Mouse (Mus musculus): ENCODE data around the gene Trak1. TPM values are rescaled to one million over a fixed set of nuclear protein-coding genes. Genes with fewer than 3 reads are reported as not detected.

The Trak1 gene
- total RNA-seq, 1 experiment = 18.9 TPM

DNA sequence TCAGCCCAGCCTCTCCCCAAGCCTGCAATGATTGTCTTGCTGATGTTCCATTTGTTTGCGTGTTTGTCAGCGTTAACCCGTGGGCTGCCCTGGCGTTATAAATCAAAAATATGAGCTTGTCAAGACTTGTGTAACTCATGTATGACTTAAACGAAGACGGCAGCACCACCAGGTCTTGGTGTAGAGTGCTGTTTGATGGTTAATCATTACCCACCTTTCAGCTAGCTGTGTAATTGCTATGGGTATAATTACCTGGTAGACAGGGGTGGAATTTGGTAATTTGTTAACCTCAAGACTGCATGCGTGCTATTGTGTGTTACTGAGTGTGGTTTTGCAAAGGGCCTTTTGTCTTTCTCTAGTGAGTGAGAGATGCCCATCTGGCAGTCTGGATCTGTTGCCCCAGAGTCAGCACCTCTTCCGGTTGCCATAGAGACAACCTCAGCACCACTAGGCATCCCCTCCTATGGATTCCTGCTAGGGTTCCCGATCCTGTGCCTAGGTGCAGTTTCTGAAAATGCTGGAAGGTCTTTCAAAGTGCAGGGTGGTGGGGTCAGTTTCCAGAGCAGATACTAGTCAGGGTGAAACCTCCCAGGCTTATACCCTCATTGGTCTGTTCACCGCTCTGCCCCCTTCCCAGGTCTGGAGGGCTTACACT is 15.1 kb downstream of the Trak1 start:
- TF ChIP-seq ZC3H11A (IDR thresholded peaks at IDR 0.05; ENCODE audit: borderline replicate concordance, low read depth, low read length) = no peak
- TF ChIP-seq MAFK (IDR thresholded peaks at IDR 0.05; ENCODE audit: insufficient read depth, low read depth, low read length) = no peak
- TF ChIP-seq HCFC1 (IDR thresholded peaks at IDR 0.05; ENCODE audit: borderline replicate concordance, insufficient read depth, low read length) = no peak
- TF ChIP-seq CHD2 (IDR thresholded peaks at IDR 0.05; ENCODE audit: low read depth, low read length) = no peak
- TF ChIP-seq ZNF384 (IDR thresholded peaks at IDR 0.05; ENCODE audit: low read depth, low read length) = no peak
- H3K36me3 ChIP-seq (ENCODE audit: control insufficient read depth, insufficient read depth, low read length, poor library complexity, severe bottlenecking) = peaks cover 3% of the 10 kb centered on the region; the same call in 1 of the 2 replicates
- H3K9ac ChIP-seq (ENCODE audit: insufficient read depth, low read depth, low read length, poor library complexity, severe bottlenecking) = no peak overlapping the region; the same call in 1 of the 2 replicates
- H3K27ac ChIP-seq (ENCODE audit: insufficient read depth, low read depth, low read length, poor library complexity, severe bottlenecking) = no peak overlapping the region; the same call in 1 of the 2 replicates
- no peak overlapping the region for H3K4me3 ChIP-seq (ENCODE audit: insufficient read depth in 1 of 2, low read depth in 1 of 2, low read length in 2 of 2, poor library complexity in 1 of 2, severe bottlenecking in 1 of 2)
- DNase-seq (ENCODE audit: low read depth, low spot score) = no peak
- H3K4me1 ChIP-seq (ENCODE audit: control insufficient read depth in 2 of 2, insufficient read depth in 2 of 2, low read length in 2 of 2, poor library complexity in 1 of 2) = peaks cover 10 to 45% of the 10 kb centered on the region in 2 experiments; a peak in 3 of 4 replicates
- no peaks in the 10 kb centered on the region for H3K9me3 ChIP-seq (ENCODE audit: control insufficient read depth, insufficient read depth, low read depth, low read length)
- in situ Hi-C loops (cut with MboI; ENCODE audit: low sequenced_read_pairs in 2 of 2, unreplicated experiment in 2 of 2) = no loop called here

DNA sequence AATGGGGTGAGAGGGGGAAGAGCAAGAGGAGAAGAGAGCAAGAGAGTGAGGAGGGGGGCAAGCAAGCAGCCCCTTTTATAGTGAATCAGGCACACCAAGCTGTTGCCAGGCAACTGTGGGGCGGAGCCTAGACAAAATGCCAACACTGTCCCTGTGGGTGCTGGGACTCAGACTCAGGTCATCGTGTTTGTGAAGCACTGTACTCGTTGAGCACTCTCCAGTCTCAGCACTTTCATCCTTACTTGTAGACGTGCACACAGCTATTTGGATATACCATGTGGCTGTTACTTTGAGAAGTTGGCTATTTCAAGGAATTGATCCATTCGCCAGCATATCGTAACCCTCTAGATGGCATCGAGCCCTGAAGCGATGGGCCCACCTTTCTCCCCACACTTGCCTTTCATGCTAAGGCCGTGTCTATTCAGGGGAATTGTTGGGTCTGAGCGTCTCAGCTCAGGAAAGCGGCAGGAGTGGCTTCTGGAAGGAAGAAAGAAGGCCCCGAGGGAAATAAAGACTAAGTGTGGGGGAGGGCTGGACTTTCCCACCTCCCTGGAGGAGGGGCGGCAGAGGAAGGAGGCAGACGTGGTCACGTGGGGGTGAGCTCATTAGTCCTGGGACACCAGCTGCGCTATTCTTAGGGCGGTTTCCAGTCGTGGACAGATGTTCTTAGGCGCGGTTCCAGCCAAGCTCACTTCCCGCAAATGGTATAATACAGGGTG is 16.5 kb downstream of the Trak1 start:
- peaks cover 3% of the 10 kb centered on the region; the same call in 1 of the 2 replicates for H3K9me3 ChIP-seq (ENCODE audit: control insufficient read depth, insufficient read depth, low read depth, low read length)
- H3K4me3 ChIP-seq (ENCODE audit: insufficient read depth in 1 of 2, low read depth in 1 of 2, low read length in 2 of 2, poor library complexity in 1 of 2, severe bottlenecking in 1 of 2) = peak overlapping the region; percentile 54 to 56
- peak overlapping the region; percentile 59 for H3K9ac ChIP-seq (ENCODE audit: insufficient read depth, low read depth, low read length, poor library complexity, severe bottlenecking)
- in situ Hi-C loops (cut with MboI; ENCODE audit: low sequenced_read_pairs in 2 of 2, unreplicated experiment in 2 of 2) = no loop called here
- H3K27ac ChIP-seq (ENCODE audit: insufficient read depth, low read depth, low read length, poor library complexity, severe bottlenecking) = peak overlapping the region; percentile 95
- H3K36me3 ChIP-seq (ENCODE audit: control insufficient read depth, insufficient read depth, low read length, poor library complexity, severe bottlenecking) = peaks cover 11% of the 10 kb centered on the region
- TF ChIP-seq MAFK (IDR thresholded peaks at IDR 0.05; ENCODE audit: insufficient read depth, low read depth, low read length) (no peak), HCFC1 (IDR thresholded peaks at IDR 0.05; ENCODE audit: borderline replicate concordance, insufficient read depth, low read length) (no peak), ZC3H11A (IDR thresholded peaks at IDR 0.05; ENCODE audit: borderline replicate concordance, low read depth, low read length) (no peak), CHD2 (IDR thresholded peaks at IDR 0.05; ENCODE audit: low read depth, low read length) (no peak), ZNF384 (IDR thresholded peaks at IDR 0.05; ENCODE audit: low read depth, low read length) (no peak)
- peaks cover 10 to 39% of the 10 kb centered on the region in 2 experiments; a peak in 3 of 4 replicates for H3K4me1 ChIP-seq (ENCODE audit: control insufficient read depth in 2 of 2, insufficient read depth in 2 of 2, low read length in 2 of 2, poor library complexity in 1 of 2)
- peak; percentile 92 for DNase-seq (ENCODE audit: low read depth, low spot score)

DNA sequence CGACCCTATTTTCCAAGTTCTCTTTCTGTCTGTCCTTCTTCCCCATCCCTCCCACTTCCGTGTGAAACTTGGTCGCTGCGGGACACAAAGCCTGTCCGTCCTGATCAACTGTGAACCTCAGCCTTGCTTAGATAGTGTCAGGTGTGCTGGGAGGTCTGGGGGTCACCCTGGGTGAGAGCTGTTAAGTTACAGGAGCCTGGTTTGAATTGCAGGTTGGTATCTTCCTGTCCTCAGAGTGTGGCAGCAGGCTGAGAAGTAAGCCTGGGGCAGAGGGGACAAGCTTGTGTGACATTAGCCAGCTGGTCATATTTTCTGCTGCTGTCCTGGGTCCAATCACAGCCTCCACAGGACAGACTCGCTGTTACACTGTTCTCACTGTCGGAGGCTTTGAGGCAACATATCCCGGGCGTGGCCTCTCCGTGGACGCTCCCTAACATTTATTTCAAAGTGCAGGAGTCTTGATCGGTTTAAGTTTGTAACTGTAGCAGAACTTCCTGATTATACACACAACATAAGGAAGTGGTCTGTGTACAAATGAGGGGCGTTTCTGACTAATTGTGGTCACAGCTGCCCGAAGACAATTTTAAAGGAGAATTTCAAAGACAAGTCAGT is 17.3 kb downstream of the Trak1 start:
- in situ Hi-C loops (cut with MboI; ENCODE audit: low sequenced_read_pairs in 2 of 2, unreplicated experiment in 2 of 2) = no loop called here
- TF ChIP-seq CHD2 (IDR thresholded peaks at IDR 0.05; ENCODE audit: low read depth, low read length) (no peak), MAFK (IDR thresholded peaks at IDR 0.05; ENCODE audit: insufficient read depth, low read depth, low read length) (no peak), ZNF384 (IDR thresholded peaks at IDR 0.05; ENCODE audit: low read depth, low read length) (peak; percentile 3; the same call in 1 of the 2 replicates), HCFC1 (IDR thresholded peaks at IDR 0.05; ENCODE audit: borderline replicate concordance, insufficient read depth, low read length) (no peak), ZC3H11A (IDR thresholded peaks at IDR 0.05; ENCODE audit: borderline replicate concordance, low read depth, low read length) (no peak)
- Histone ChIP-seq H3K9me3 (ENCODE audit: control insufficient read depth, insufficient read depth, low read depth, low read length) (peaks cover 8% of the 10 kb centered on the region), H3K4me1 (ENCODE audit: control insufficient read depth in 2 of 2, insufficient read depth in 2 of 2, low read length in 2 of 2, poor library complexity in 1 of 2) (peaks cover 7 to 33% of the 10 kb centered on the region in 2 experiments; a peak in 3 of 4 replicates), H3K27ac (ENCODE audit: insufficient read depth, low read depth, low read length, poor library complexity, severe bottlenecking) (peak overlapping the region; percentile 95), H3K9ac (ENCODE audit: insufficient read depth, low read depth, low read length, poor library complexity, severe bottlenecking) (peak overlapping the region; percentile 72), H3K36me3 (ENCODE audit: control insufficient read depth, insufficient read depth, low read length, poor library complexity, severe bottlenecking) (peaks cover 16% of the 10 kb centered on the region), H3K4me3 (ENCODE audit: insufficient read depth in 1 of 2, low read depth in 1 of 2, low read length in 2 of 2, poor library complexity in 1 of 2, severe bottlenecking in 1 of 2) (peak overlapping the region; percentile 54 to 56)
- no peak for DNase-seq (ENCODE audit: low read depth, low spot score)

DNA sequence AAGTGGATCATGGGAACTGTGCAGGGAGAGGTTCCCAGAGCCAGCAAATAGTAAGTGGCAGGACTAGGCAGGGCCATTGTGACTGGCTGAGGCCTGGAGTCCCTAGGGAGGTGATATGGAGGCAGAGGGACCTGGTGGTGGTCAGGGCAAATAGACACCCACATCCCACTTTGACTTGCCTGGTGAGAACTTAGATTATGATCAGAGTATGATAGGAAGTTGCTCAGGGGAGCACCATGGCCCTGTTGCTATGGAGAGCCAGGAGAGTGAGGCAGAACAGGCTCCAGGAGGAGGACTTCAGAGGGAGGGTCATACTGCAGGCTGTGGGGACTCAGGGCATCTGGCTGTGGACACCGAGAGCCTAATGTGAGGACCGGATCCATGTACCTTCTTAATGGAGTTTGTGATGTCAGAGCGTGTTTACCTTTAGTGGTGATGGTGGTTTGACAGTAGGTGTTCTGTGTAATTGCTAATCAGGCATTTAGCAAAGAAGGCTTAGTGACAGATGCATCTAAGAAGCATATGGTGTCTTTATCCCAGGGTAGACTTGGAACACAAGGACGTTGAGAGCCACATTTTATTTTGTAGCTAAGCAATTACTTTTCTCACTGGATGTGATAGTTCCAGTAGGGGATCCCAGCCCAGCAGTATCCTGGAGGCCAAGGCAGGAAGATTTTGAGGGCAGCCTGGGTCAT is 18.7 kb downstream of the Trak1 start:
- no peak overlapping the region for H3K4me3 ChIP-seq (ENCODE audit: insufficient read depth in 1 of 2, low read depth in 1 of 2, low read length in 2 of 2, poor library complexity in 1 of 2, severe bottlenecking in 1 of 2)
- H3K9me3 ChIP-seq (ENCODE audit: control insufficient read depth, insufficient read depth, low read depth, low read length) = peaks cover 18% of the 10 kb centered on the region
- H3K27ac ChIP-seq (ENCODE audit: insufficient read depth, low read depth, low read length, poor library complexity, severe bottlenecking) = peak overlapping the region; percentile 42
- no peak for TF ChIP-seq MAFK (IDR thresholded peaks at IDR 0.05; ENCODE audit: insufficient read depth, low read depth, low read length)
- no peak for TF ChIP-seq ZNF384 (IDR thresholded peaks at IDR 0.05; ENCODE audit: low read depth, low read length)
- TF ChIP-seq CHD2 (IDR thresholded peaks at IDR 0.05; ENCODE audit: low read depth, low read length) = no peak
- TF ChIP-seq HCFC1 (IDR thresholded peaks at IDR 0.05; ENCODE audit: borderline replicate concordance, insufficient read depth, low read length) = no peak
- no peak for TF ChIP-seq ZC3H11A (IDR thresholded peaks at IDR 0.05; ENCODE audit: borderline replicate concordance, low read depth, low read length)
- peaks cover 7 to 25% of the 10 kb centered on the region in 2 experiments; a peak in 3 of 4 replicates for H3K4me1 ChIP-seq (ENCODE audit: control insufficient read depth in 2 of 2, insufficient read depth in 2 of 2, low read length in 2 of 2, poor library complexity in 1 of 2)
- in situ Hi-C loops (cut with MboI; ENCODE audit: low sequenced_read_pairs in 2 of 2, unreplicated experiment in 2 of 2) = no loop called here
- peaks cover 24% of the 10 kb centered on the region for H3K36me3 ChIP-seq (ENCODE audit: control insufficient read depth, insufficient read depth, low read length, poor library complexity, severe bottlenecking)
- no peak for DNase-seq (ENCODE audit: low read depth, low spot score)
- H3K9ac ChIP-seq (ENCODE audit: insufficient read depth, low read depth, low read length, poor library complexity, severe bottlenecking) = no peak overlapping the region

Measured in ES-E14 (cell line).